Mouse (Mus musculus) liver, adult 2 months (tissue): ENCODE measurements around the gene Sstr2.

Experiments used
- CTCF ChIP-seq: fragments of 200-500 bp; IDR thresholded peaks from 2 replicates; pipeline ENCODE4 v1.5.1; 2011; ENCODE audit warnings: low read depth, low read length, control low read depth
- POLR2A ChIP-seq: fragments of 200-500 bp; IDR thresholded peaks from 2 replicates; pipeline ENCODE4 v1.6.1; 2011; ENCODE audit warnings: low read length, control low read depth; ENCODE audit not compliant: insufficient read depth; ENCODE audit errors: extremely low read depth

- TF ChIP-seq POLR2A (no peak), CTCF (no peak)
These were observed 48.6 kb downstream of the Sstr2 start for GRCm38 (mm10) chr11:113667704-113668103.
